Mouse (Mus musculus) neural tube, embryonic 11.5 days (tissue): Measurements from ENCODE around the gene Mrgprx1. TPM values are rescaled to one million over a fixed set of nuclear protein-coding genes. Genes with fewer than 3 reads are reported as not detected.

Experiments used
- polyA plus RNA-seq: library from polyadenylated mRNA; unstranded; fragments of >200 nt; fragmentation: Nextera tagmentation; extraction: Ambion mirVana; gene quantifications from 2 replicates; pipeline ENCODE4 v1.2.1, GENCODE M21; 2014

Gene Mrgprx1
- polyA plus RNA-seq, 1 experiment from 2014 or later, result not detected

Other genes with a start within 250 kb of the Mrgprx1 start
- gene Mrgpra4, start 45.5 kb downstream of the Mrgprx1 start, polyA plus RNA-seq, result not detected in 2 replicates
- gene Mrgprb5, start 141.4 kb upstream of the Mrgprx1 start, polyA plus RNA-seq, result not detected in 2 replicates
- not detected in 2 replicates for gene Mrgprb4, start 171.7 kb upstream of the Mrgprx1 start, polyA plus RNA-seq